Mouse (Mus musculus) spleen, adult 2 months (tissue): ENCODE measurements around the gene Zyg11a.

Experiments
- CTCF ChIP-seq: fragments of 200-500 bp; IDR thresholded peaks from 2 replicates; pipeline ENCODE4 v1.5.1; 2011; ENCODE audit warnings: mild to moderate bottlenecking, inconsistent platforms; ENCODE audit not compliant: insufficient read depth, insufficient read length, insufficient replicate concordance; ENCODE audit errors: extremely low read depth
- POLR2A ChIP-seq: fragments of 200-500 bp; IDR thresholded peaks from 2 replicates; pipeline ENCODE4 v1.6.1; 2011; ENCODE audit warnings: low read depth, low read length, inconsistent platforms

GRCm38 (mm10) chr4:108265774-108266173, 47.9 kb upstream of the Zyg11a start:
- TF ChIP-seq CTCF (no peak), POLR2A (no peak)
